Mouse (Mus musculus) G1E (cell line): ENCODE data around the gene Ccdc134.

Source experiments
- CTCF ChIP-seq: IDR thresholded peaks from 2 replicates; pipeline ENCODE4 v1.5.1; 2012; ENCODE audit warnings: low read depth, low read length, inconsistent platforms, mixed read lengths
- GATA1 ChIP-seq: IDR thresholded peaks from 2 replicates; pipeline ENCODE4 v1.6.1; 2012; ENCODE audit warnings: borderline replicate concordance, low read length, inconsistent platforms, mixed read lengths

GRCm38 (mm10) chr15:82170437-82171377 lies 43.0 kb downstream of the Ccdc134 start:
- no peak for TF ChIP-seq GATA1
- no peak for TF ChIP-seq CTCF
